Mouse (Mus musculus): ENCODE measurements at regions not wholly inside any gene's neighbourhood (a gene's known extent, or its start where the extent isn't known, plus 50 kb on each side); places are given as distances from the start of the nearest gene placed in this dataset.

DNA sequence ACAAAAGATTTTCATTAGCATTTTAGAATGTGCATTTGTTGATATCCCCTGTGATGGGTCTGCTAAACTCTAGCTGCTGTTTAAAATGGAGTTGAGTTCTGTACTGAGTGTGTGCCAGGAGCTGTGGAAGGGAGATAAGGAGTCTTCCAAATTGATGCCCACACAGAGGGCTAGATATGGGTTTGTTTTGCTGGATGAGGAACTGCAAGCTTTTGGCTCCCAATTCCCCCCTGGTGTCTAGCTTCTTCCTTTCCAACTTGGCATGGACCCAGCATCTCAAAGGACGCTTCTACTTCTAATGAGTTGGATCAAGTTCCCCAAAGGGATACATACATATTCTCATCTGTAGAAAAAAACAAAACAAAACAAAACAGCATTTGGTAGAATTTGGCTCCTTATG is 577.0 kb upstream of the Large1 start:
- Histone ChIP-seq H3K4me1 (ENCODE audit: control insufficient read depth, low read depth, low read length) (no peaks in the 10 kb centered on the region), H3K27ac (ENCODE audit: low read length) (no peak overlapping the region), H3K9me3 (replicated peaks; ENCODE audit: control insufficient read depth, low read length) (no peaks in the 10 kb centered on the region), H3K36me3 (ENCODE audit: control insufficient read depth, insufficient read depth) (no peaks in the 10 kb centered on the region), H3K27me3 (ENCODE audit: control insufficient read depth, insufficient read depth, low read depth, low read length) (no peaks in the 10 kb centered on the region), H3K4me3 (ENCODE audit: low read depth, low read length) (no peak overlapping the region), H3K9ac (ENCODE audit: low read depth, low read length) (no peak overlapping the region), H3K4me2 (ENCODE audit: low read depth, low read length) (no peak overlapping the region)
- WGBS (ENCODE audit: insufficient replicate concordance), result 52% methylated on average over 1 of the region's 1 CpGs
- ATAC-seq (ENCODE audit: low read depth), result no peak

DNA sequence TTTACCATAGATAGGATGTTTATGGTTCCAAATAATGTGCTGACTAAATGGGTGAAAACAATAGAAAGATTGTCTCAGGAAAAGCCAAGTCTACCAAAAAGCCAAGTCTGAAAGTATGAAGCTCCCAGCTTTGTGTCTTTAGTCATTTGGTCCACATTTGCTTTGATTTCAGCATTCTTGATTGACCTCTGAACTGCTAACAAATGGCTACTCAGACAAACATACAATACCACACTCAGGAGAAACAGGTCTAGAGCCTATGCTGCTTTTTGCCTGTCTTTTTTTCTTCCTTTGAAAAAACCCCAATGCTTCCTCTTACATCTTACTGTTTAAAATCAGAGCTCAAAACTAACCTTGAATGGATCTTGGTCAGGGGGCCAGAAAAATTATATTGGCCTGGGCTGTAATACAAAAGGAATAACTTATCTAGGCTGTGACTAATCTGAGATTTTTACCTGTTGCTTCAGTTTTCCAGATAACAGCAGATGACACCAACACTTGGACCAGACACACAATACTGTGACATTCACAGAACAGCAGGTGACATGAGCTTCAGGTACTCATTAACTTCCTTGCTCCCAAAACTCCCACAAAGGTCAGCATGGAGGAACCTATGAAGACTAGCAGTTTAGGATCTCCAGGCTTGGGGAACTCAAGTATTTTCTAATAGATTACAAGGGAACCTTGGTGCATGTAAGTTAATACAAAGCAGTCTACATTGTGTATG is 572.3 kb upstream of the Large1 start:
- no peak for ATAC-seq (ENCODE audit: low read depth)

GRCm38 (mm10) chr8:73923181-73923580 is 569.8 kb upstream of the Large1 start:
- WGBS (ENCODE audit: insufficient replicate concordance), result 28% methylated on average over 3 of the region's 3 CpGs
- H3K9ac ChIP-seq (ENCODE audit: low read depth, low read length), result no peak overlapping the region
- H3K4me1 ChIP-seq (ENCODE audit: control insufficient read depth, low read depth, low read length), result no peaks in the 10 kb centered on the region
- ATAC-seq (ENCODE audit: low read depth), result no peak
- no peak overlapping the region for H3K4me2 ChIP-seq (ENCODE audit: low read depth, low read length)
- no peaks in the 10 kb centered on the region for H3K27me3 ChIP-seq (ENCODE audit: control insufficient read depth, insufficient read depth, low read depth, low read length)
- no peaks in the 10 kb centered on the region for H3K36me3 ChIP-seq (ENCODE audit: control insufficient read depth, insufficient read depth)
- H3K27ac ChIP-seq (ENCODE audit: low read length), result no peak overlapping the region
- no peak overlapping the region for H3K4me3 ChIP-seq (ENCODE audit: low read depth, low read length)
- H3K9me3 ChIP-seq (replicated peaks; ENCODE audit: control insufficient read depth, low read length), result no peaks in the 10 kb centered on the region

More for the DNA sequence above, 572.3 kb upstream of the Large1 start:
- Histone ChIP-seq H3K9me3 (replicated peaks; ENCODE audit: control insufficient read depth, low read length) (no peaks in the 10 kb centered on the region), H3K9ac (ENCODE audit: low read depth, low read length) (no peak overlapping the region), H3K36me3 (ENCODE audit: control insufficient read depth, insufficient read depth) (no peaks in the 10 kb centered on the region), H3K27ac (ENCODE audit: low read length) (no peak overlapping the region), H3K4me2 (ENCODE audit: low read depth, low read length) (no peak overlapping the region), H3K4me1 (ENCODE audit: control insufficient read depth, low read depth, low read length) (no peaks in the 10 kb centered on the region), H3K4me3 (ENCODE audit: low read depth, low read length) (no peak overlapping the region), H3K27me3 (ENCODE audit: control insufficient read depth, insufficient read depth, low read depth, low read length) (no peaks in the 10 kb centered on the region)

DNA sequence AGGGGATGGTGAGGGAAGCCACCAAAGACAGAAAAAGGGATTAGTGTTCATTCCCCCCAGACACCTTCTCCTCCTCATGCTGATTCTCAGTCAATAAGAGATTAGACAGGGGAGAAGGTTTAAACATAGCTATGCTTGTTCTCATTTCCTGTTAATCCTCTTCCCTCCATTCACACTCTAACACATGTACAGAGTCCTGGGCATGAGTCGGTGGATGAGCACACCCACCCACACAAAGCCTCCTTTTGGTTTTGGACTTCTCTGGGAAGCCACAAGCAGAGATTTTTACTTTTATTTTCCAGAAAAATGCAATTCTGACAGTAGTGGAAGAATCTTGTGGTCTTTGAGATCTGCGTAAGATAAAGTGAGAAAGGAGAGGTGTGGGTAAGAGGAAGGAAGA is 567.8 kb upstream of the Large1 start:
- H3K9ac ChIP-seq (ENCODE audit: low read depth, low read length), result no peak overlapping the region
- WGBS (ENCODE audit: insufficient replicate concordance), result 60% methylated on average over 2 of the region's 2 CpGs
- no peak for ATAC-seq (ENCODE audit: low read depth)
- H3K27me3 ChIP-seq (ENCODE audit: control insufficient read depth, insufficient read depth, low read depth, low read length), result no peaks in the 10 kb centered on the region
- no peaks in the 10 kb centered on the region for H3K9me3 ChIP-seq (replicated peaks; ENCODE audit: control insufficient read depth, low read length)
- no peaks in the 10 kb centered on the region for H3K36me3 ChIP-seq (ENCODE audit: control insufficient read depth, insufficient read depth)
- no peak overlapping the region for H3K4me3 ChIP-seq (ENCODE audit: low read depth, low read length)
- no peak overlapping the region for H3K27ac ChIP-seq (ENCODE audit: low read length)
- H3K4me1 ChIP-seq (ENCODE audit: control insufficient read depth, low read depth, low read length), result no peaks in the 10 kb centered on the region
- H3K4me2 ChIP-seq (ENCODE audit: low read depth, low read length), result no peak overlapping the region

DNA sequence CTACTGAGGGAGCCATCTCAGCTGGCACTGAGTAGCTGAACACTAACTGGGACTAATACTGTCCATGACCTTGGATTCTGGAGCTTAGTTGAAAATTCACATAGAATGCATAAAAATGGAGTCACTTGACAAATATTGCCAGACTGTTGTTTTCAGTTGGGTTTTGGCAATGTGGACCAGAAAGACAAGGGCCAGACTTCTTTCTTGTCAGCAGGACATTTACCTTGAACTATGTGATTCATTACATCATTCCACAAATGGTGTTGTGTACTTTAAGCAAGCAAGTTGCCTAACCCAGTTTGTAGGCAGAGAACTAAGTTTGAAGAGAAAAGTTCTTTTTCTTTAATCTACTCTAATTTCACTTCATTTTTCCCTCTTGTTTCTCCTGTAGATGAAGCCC is 567.2 kb upstream of the Large1 start:
- Histone ChIP-seq H3K4me3 (ENCODE audit: low read depth, low read length) (no peak overlapping the region), H3K4me1 (ENCODE audit: control insufficient read depth, low read depth, low read length) (no peaks in the 10 kb centered on the region), H3K9me3 (replicated peaks; ENCODE audit: control insufficient read depth, low read length) (no peaks in the 10 kb centered on the region), H3K4me2 (ENCODE audit: low read depth, low read length) (no peak overlapping the region), H3K36me3 (ENCODE audit: control insufficient read depth, insufficient read depth) (no peaks in the 10 kb centered on the region), H3K9ac (ENCODE audit: low read depth, low read length) (no peak overlapping the region), H3K27me3 (ENCODE audit: control insufficient read depth, insufficient read depth, low read depth, low read length) (no peaks in the 10 kb centered on the region), H3K27ac (ENCODE audit: low read length) (no peak overlapping the region)
- peak; percentile 75 for ATAC-seq (ENCODE audit: low read depth)

- no peaks in the 10 kb centered on the region for H3K9me3 ChIP-seq (replicated peaks; ENCODE audit: control insufficient read depth, low read length)
- peak; percentile 50; the same call in 1 of the 2 replicates for ATAC-seq (ENCODE audit: low read depth)
These were observed 551.7 kb upstream of the Large1 start for GRCm38 (mm10) chr8:73905071-73905470.

DNA sequence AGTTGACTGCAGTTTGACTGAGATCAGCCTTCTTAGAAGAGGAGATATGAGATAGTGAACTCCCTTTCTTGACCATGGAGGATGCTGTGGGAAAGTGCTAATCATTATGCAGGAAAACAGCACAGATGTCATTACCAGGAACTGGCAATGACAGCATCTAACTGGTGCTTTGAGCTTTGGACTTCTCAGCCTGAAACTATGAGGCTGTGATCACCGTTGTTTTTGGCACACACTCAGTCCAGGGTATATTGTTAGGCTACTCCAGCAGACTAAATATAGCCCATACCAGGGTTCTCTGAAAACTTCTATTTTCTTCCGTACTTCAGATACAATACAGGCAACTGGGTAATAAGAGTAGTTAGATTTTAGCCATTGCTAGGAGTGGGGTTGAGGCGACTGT is 550.5 kb upstream of the Large1 start:
- no peak for ATAC-seq (ENCODE audit: low read depth)
- WGBS (ENCODE audit: insufficient replicate concordance), result 57% methylated on average over 3 of the region's 3 CpGs
- H3K9ac ChIP-seq (ENCODE audit: low read depth, low read length), result no peak overlapping the region
- no peaks in the 10 kb centered on the region for H3K27me3 ChIP-seq (ENCODE audit: control insufficient read depth, insufficient read depth, low read depth, low read length)
- H3K27ac ChIP-seq (ENCODE audit: low read length), result no peak overlapping the region
- no peaks in the 10 kb centered on the region for H3K36me3 ChIP-seq (ENCODE audit: control insufficient read depth, insufficient read depth)
- H3K4me3 ChIP-seq (ENCODE audit: low read depth, low read length), result no peak overlapping the region
- no peak overlapping the region for H3K4me2 ChIP-seq (ENCODE audit: low read depth, low read length)
- H3K9me3 ChIP-seq (replicated peaks; ENCODE audit: control insufficient read depth, low read length), result no peaks in the 10 kb centered on the region
- H3K4me1 ChIP-seq (ENCODE audit: control insufficient read depth, low read depth, low read length), result no peaks in the 10 kb centered on the region

More at GRCm38 (mm10) chr8:73905071-73905470, 551.7 kb upstream of the Large1 start:
- H3K27ac ChIP-seq (ENCODE audit: low read length), result no peak overlapping the region
- 50% methylated on average over 6 of the region's 6 CpGs for WGBS (ENCODE audit: insufficient replicate concordance)
- no peak overlapping the region for H3K4me2 ChIP-seq (ENCODE audit: low read depth, low read length)
- H3K4me1 ChIP-seq (ENCODE audit: control insufficient read depth, low read depth, low read length), result no peaks in the 10 kb centered on the region
- H3K36me3 ChIP-seq (ENCODE audit: control insufficient read depth, insufficient read depth), result no peaks in the 10 kb centered on the region
- H3K9ac ChIP-seq (ENCODE audit: low read depth, low read length), result no peak overlapping the region
- no peaks in the 10 kb centered on the region for H3K27me3 ChIP-seq (ENCODE audit: control insufficient read depth, insufficient read depth, low read depth, low read length)
- H3K4me3 ChIP-seq (ENCODE audit: low read depth, low read length), result no peak overlapping the region

GRCm38 (mm10) chr8:73885976-73886375 is 532.6 kb upstream of the Large1 start:
- H3K4me2 ChIP-seq (ENCODE audit: low read depth, low read length), result no peak overlapping the region
- no peaks in the 10 kb centered on the region for H3K4me1 ChIP-seq (ENCODE audit: control insufficient read depth, low read depth, low read length)
- H3K4me3 ChIP-seq (ENCODE audit: low read depth, low read length), result no peak overlapping the region
- ATAC-seq (ENCODE audit: low read depth), result no peak
- WGBS (ENCODE audit: insufficient replicate concordance), result 57% methylated on average over 2 of the region's 2 CpGs
- H3K27ac ChIP-seq (ENCODE audit: low read length), result no peak overlapping the region
- no peaks in the 10 kb centered on the region for H3K27me3 ChIP-seq (ENCODE audit: control insufficient read depth, insufficient read depth, low read depth, low read length)
- H3K9ac ChIP-seq (ENCODE audit: low read depth, low read length), result no peak overlapping the region
- no peaks in the 10 kb centered on the region for H3K36me3 ChIP-seq (ENCODE audit: control insufficient read depth, insufficient read depth)
- H3K9me3 ChIP-seq (replicated peaks; ENCODE audit: control insufficient read depth, low read length), result no peaks in the 10 kb centered on the region

GRCm38 (mm10) chr8:73881606-73882005 is 528.3 kb upstream of the Large1 start:
- 22% methylated on average over 1 of the region's 1 CpGs for WGBS (ENCODE audit: insufficient replicate concordance)
- no peaks in the 10 kb centered on the region for H3K27me3 ChIP-seq (ENCODE audit: control insufficient read depth, insufficient read depth, low read depth, low read length)
- no peak overlapping the region for H3K4me2 ChIP-seq (ENCODE audit: low read depth, low read length)
- H3K27ac ChIP-seq (ENCODE audit: low read length), result no peak overlapping the region
- no peak for ATAC-seq (ENCODE audit: low read depth)
- no peak overlapping the region for H3K4me3 ChIP-seq (ENCODE audit: low read depth, low read length)
- H3K9ac ChIP-seq (ENCODE audit: low read depth, low read length), result no peak overlapping the region
- no peaks in the 10 kb centered on the region for H3K4me1 ChIP-seq (ENCODE audit: control insufficient read depth, low read depth, low read length)
- H3K36me3 ChIP-seq (ENCODE audit: control insufficient read depth, insufficient read depth), result no peaks in the 10 kb centered on the region
- no peaks in the 10 kb centered on the region for H3K9me3 ChIP-seq (replicated peaks; ENCODE audit: control insufficient read depth, low read length)
